Mouse (Mus musculus): ENCODE measurements around the gene Ibsp.

GRCm38 (mm10) chr5:104251811-104252210, 47.2 kb upstream of the Ibsp start:
- TF ChIP-seq CTCF (IDR thresholded peaks at IDR 0.05; ENCODE audit: low read depth) (no peak), EP300 (IDR thresholded peaks at IDR 0.05; ENCODE audit: low read depth) (no peak)

Measured in liver, embryonic 14.5 days (tissue).